Mouse (Mus musculus): ENCODE results near the gene Mup16. TPM values are rescaled to one million over a fixed set of nuclear protein-coding genes. Genes with fewer than 3 reads are reported as not detected.
"Not testable (repeated sequence)": the region's sequence is repeated elsewhere in the genome, so short reads cannot be mapped to it uniquely, and the experiment has no call there.

The Mup16 gene
- polyA plus RNA-seq (2015; fragmentation: Nextera tagmentation; extraction: Ambion mirVana): not detected in 2 replicates

GRCm38 (mm10) chr4:61519431-61519830, at the start of gene Mup16:
TSS of gene Mup16 (minus strand) at chr4:61519531.
- not testable (repeated sequence) for H3K9ac ChIP-seq (ENCODE audit: low read depth, low read length); H3K27me3 ChIP-seq (replicated peaks; ENCODE audit: control insufficient read depth, insufficient read depth, low read length); H3K27ac ChIP-seq (ENCODE audit: low read depth, low read length); ATAC-seq; H3K4me2 ChIP-seq (ENCODE audit: low read length); H3K4me3 ChIP-seq (ENCODE audit: low read length); H3K36me3 ChIP-seq (ENCODE audit: control insufficient read depth, insufficient read depth, low read length); H3K4me1 ChIP-seq (ENCODE audit: control insufficient read depth, insufficient read depth, low read depth, low read length); H3K9me3 ChIP-seq (ENCODE audit: control insufficient read depth, low read length)
- WGBS: 88% methylated on average over 2 of the region's 4 CpGs

DNA sequence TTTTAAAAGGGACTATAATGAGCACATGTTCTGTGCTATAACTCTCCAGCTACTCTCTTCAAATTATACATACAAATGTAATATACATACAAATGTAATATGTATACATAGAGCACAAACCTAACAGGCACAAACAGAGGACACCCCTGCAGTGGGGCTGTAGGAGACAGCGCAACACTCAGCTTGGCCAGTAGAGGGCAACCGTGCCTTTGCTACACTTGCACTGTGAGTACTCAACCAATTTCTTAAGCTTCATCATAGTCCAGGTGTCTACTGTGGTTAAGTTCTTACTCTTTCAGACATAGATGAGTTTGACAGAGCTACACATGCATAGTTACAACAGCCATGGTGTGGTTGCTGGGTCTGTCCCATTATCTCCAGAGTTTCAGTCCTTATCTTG, 36.6 kb upstream of the Mup16 start:
- not testable (repeated sequence) for H3K4me1 ChIP-seq (ENCODE audit: control insufficient read depth, insufficient read depth, low read depth, low read length); ATAC-seq; H3K9ac ChIP-seq (ENCODE audit: low read depth, low read length); H3K27ac ChIP-seq (ENCODE audit: low read depth, low read length); H3K4me2 ChIP-seq (ENCODE audit: low read length); H3K27me3 ChIP-seq (replicated peaks; ENCODE audit: control insufficient read depth, insufficient read depth, low read length); H3K36me3 ChIP-seq (ENCODE audit: control insufficient read depth, insufficient read depth, low read length); H3K9me3 ChIP-seq (ENCODE audit: control insufficient read depth, low read length); H3K4me3 ChIP-seq (ENCODE audit: low read length)
- WGBS: 33% methylated on average over 2 of the region's 2 CpGs

Other genes with a start within 250 kb of the Mup16 start
- not detected in 2 replicates for gene Mup14, start 215.5 kb downstream of the Mup16 start, polyA plus RNA-seq (2015; fragmentation: Nextera tagmentation; extraction: Ambion mirVana)
- not detected in 2 replicates for gene Mup15, start 79.8 kb downstream of the Mup16 start, polyA plus RNA-seq (2015; fragmentation: Nextera tagmentation; extraction: Ambion mirVana)
- not detected in 2 replicates for gene Mup17, start 76.3 kb upstream of the Mup16 start, polyA plus RNA-seq (2015; fragmentation: Nextera tagmentation; extraction: Ambion mirVana)
- not detected in 2 replicates for gene Mup18, start 154.6 kb upstream of the Mup16 start, polyA plus RNA-seq (2015; fragmentation: Nextera tagmentation; extraction: Ambion mirVana)